Mouse (Mus musculus) thymus, adult 2 months (tissue): ENCODE data around the gene Dpp6. TPM values are rescaled to one million over a fixed set of nuclear protein-coding genes. Genes with fewer than 3 reads are reported as not detected.

Experiments
- DNase-seq: peaks from one replicate; pipeline ENCODE4 v3.0.0; 2021
- H3K27ac ChIP-seq: fragments of 200-500 bp; 2 replicates; pipeline ENCODE4 v1.5.1; 2012; ENCODE audit warnings: low read length, control low read depth; ENCODE audit not compliant: control insufficient read depth, insufficient read depth
- H3K27me3 ChIP-seq: fragments of 200-500 bp; 2 replicates; pipeline ENCODE4 v1.6.1; 2012; ENCODE audit warnings: mild to moderate bottlenecking, low read length, moderate library complexity, mixed read lengths; ENCODE audit not compliant: control insufficient read depth, insufficient read depth
- H3K36me3 ChIP-seq: fragments of 200-500 bp; 2 replicates; pipeline ENCODE4 v1.6.1; 2012; ENCODE audit warnings: mild to moderate bottlenecking, low read length, moderate library complexity; ENCODE audit not compliant: control insufficient read depth, insufficient read depth
- H3K4me1 ChIP-seq: fragments of 200-500 bp; replicated peaks from 2 replicates; pipeline ENCODE4 v1.6.1; 2012; ENCODE audit warnings: low read length; ENCODE audit not compliant: control insufficient read depth, insufficient read depth
- H3K4me3 ChIP-seq: fragments of 200-500 bp; 2 replicates; pipeline ENCODE4 v1.5.1; 2012; ENCODE audit warnings: mild to moderate bottlenecking, low read length, control low read depth, moderate library complexity; ENCODE audit not compliant: control insufficient read depth, insufficient read depth
- CTCF ChIP-seq: fragments of 200-500 bp; IDR thresholded peaks from 2 replicates; pipeline ENCODE4 v1.5.1; 2012; ENCODE audit warnings: mild to moderate bottlenecking, control low read depth, low read length, moderate library complexity, borderline replicate concordance; ENCODE audit not compliant: control insufficient read depth, poor library complexity, insufficient read depth; ENCODE audit errors: extremely low read depth
- POLR2A ChIP-seq: fragments of 200-500 bp; IDR thresholded peaks from 2 replicates; pipeline ENCODE4 v1.6.1; 2012; ENCODE audit warnings: mild to moderate bottlenecking, low read length, control low read depth, moderate library complexity; ENCODE audit not compliant: control insufficient read depth, poor library complexity, insufficient read depth; ENCODE audit errors: extremely low read depth
- WGBS: fragments of 180-500 bp; shearing (Covaris S2); methylation state at CpG from one replicate; pipeline ENCODE4 v1.1.7; 2018; 5-methylcytosine and 5-hydroxymethylcytosine counted together
- polyA plus RNA-seq: library from polyadenylated mRNA; depleted of rRNA; stranded (reverse); fragments of >200 nt; gene quantifications from 2 replicates; pipeline ENCODE4 v1.2.3, GENCODE M21; 2012

Gene Dpp6
- polyA plus RNA-seq, 1 experiment: 4.8 TPM

GRCm38 (mm10) chr5:26985114-26985513 lies 168.1 kb downstream of the Dpp6 start:
- no peak overlapping the region for H3K4me3 ChIP-seq
- DNase-seq: no peak
- H3K36me3 ChIP-seq: no peaks in the 10 kb centered on the region
- no peak overlapping the region for H3K27ac ChIP-seq
- no peaks in the 10 kb centered on the region for H3K27me3 ChIP-seq
- WGBS: 34% methylated on average over 1 of the region's 1 CpGs
- TF ChIP-seq CTCF (no peak), POLR2A (no peak)
- no peaks in the 10 kb centered on the region for H3K4me1 ChIP-seq

- H3K4me1 ChIP-seq: no peaks in the 10 kb centered on the region
- 60% methylated on average over 2 of the region's 2 CpGs for WGBS
- H3K27me3 ChIP-seq: no peaks in the 10 kb centered on the region
- no peak overlapping the region for H3K4me3 ChIP-seq
- no peaks in the 10 kb centered on the region for H3K36me3 ChIP-seq
- no peak for DNase-seq
- H3K27ac ChIP-seq: no peak overlapping the region
- no peak for TF ChIP-seq POLR2A
- no peak for TF ChIP-seq CTCF
Observed at GRCm38 (mm10) chr5:26991587-26991986, 174.6 kb downstream of the Dpp6 start.

GRCm38 (mm10) chr5:27003537-27003936 lies 186.5 kb downstream of the Dpp6 start:
- H3K36me3 ChIP-seq: no peaks in the 10 kb centered on the region
- no peaks in the 10 kb centered on the region for H3K27me3 ChIP-seq
- H3K4me1 ChIP-seq: no peaks in the 10 kb centered on the region
- 92% methylated on average over 7 of the region's 7 CpGs for WGBS
- DNase-seq: no peak
- H3K4me3 ChIP-seq: no peak overlapping the region
- TF ChIP-seq CTCF: no peak
- no peak for TF ChIP-seq POLR2A
- no peak overlapping the region for H3K27ac ChIP-seq

- Histone ChIP-seq H3K4me1 (no peaks in the 10 kb centered on the region), H3K27ac (no peak overlapping the region), H3K36me3 (no peaks in the 10 kb centered on the region), H3K27me3 (no peaks in the 10 kb centered on the region), H3K4me3 (no peak overlapping the region)
- no peak for TF ChIP-seq CTCF
- no peak for TF ChIP-seq POLR2A
- DNase-seq: no peak
Observed at GRCm38 (mm10) chr5:27009157-27009556, 192.2 kb downstream of the Dpp6 start.

GRCm38 (mm10) chr5:27010582-27010981 lies 193.6 kb downstream of the Dpp6 start:
- Histone ChIP-seq H3K27ac (no peak overlapping the region), H3K4me3 (no peak overlapping the region), H3K4me1 (no peaks in the 10 kb centered on the region), H3K36me3 (no peaks in the 10 kb centered on the region), H3K27me3 (no peaks in the 10 kb centered on the region)
- WGBS: 84% methylated on average over 5 of the region's 5 CpGs
- no peak for TF ChIP-seq POLR2A
- TF ChIP-seq CTCF: no peak
- DNase-seq: no peak

- H3K4me3 ChIP-seq: no peak overlapping the region
- no peak for DNase-seq
- H3K27me3 ChIP-seq: no peaks in the 10 kb centered on the region
- TF ChIP-seq POLR2A (no peak), CTCF (no peak)
- no peaks in the 10 kb centered on the region for H3K4me1 ChIP-seq
- 68% methylated on average over 3 of the region's 3 CpGs for WGBS
- no peaks in the 10 kb centered on the region for H3K36me3 ChIP-seq
- H3K27ac ChIP-seq: no peak overlapping the region
Observed at GRCm38 (mm10) chr5:27018314-27018956, 201.4 kb downstream of the Dpp6 start.

GRCm38 (mm10) chr5:27028611-27029010 lies 211.6 kb downstream of the Dpp6 start:
- Histone ChIP-seq H3K36me3 (no peaks in the 10 kb centered on the region), H3K27ac (no peak overlapping the region), H3K27me3 (no peaks in the 10 kb centered on the region), H3K4me3 (no peak overlapping the region), H3K4me1 (no peaks in the 10 kb centered on the region)
- WGBS: 88% methylated on average over 1 of the region's 1 CpGs
- TF ChIP-seq POLR2A: no peak
- no peak for DNase-seq
